ENCODE assay signal across 10 mouse cellular contexts in genomic region chr4:94900744-94901143, GRCm38 (mm10). TPM values are rescaled to one million over a fixed set of nuclear protein-coding genes. Genes with fewer than 3 reads are reported as not detected.
DNase-seq lines count a peak whose midpoint lies in the region; ATAC-seq and TF ChIP-seq lines count a peak whose summit lies in the region.
"Had no signal": no experiment of that assay in that cellular context is flagged by ENCODE, and none has a peak within 500 bp of the region (broad histone marks: within the 10 kb centered on the region; RNA-seq: fewer than 3 reads in every experiment).

No protein-coding gene starts in this region.

- no peak for DNase-seq in forebrain, postnatal 0 days
- peak; percentile 57 for DNase-seq in midbrain, embryonic 14.5 days
- no peak for DNase-seq in midbrain, embryonic 10.5 days (ENCODE audit: low spot score)
- DNase-seq in fibroblast of lung, adult 2 months (ENCODE audit: low read depth): peak; percentile 4
- DNase-seq in retina, embryonic 14.5 days (ENCODE audit: low spot score): peak; percentile 68
- DNase-seq in left cerebral cortex, adult 11 months (ENCODE audit: low spot score): no peak
- no peak for DNase-seq in midbrain, embryonic 11.5 days (ENCODE audit: low spot score, missing footprints)
- DNase-seq: spleen, adult 18-20 months had no signal

- H3K4me3 ChIP-seq in forebrain, postnatal 0 days (ENCODE audit: low read depth, low read length): no peak overlapping the region
- H3K4me3 ChIP-seq in forebrain, embryonic 13.5 days: no peak overlapping the region
- no peak overlapping the region for H3K4me3 ChIP-seq in midbrain, embryonic 14.5 days (replicated peaks; ENCODE audit: low read depth, low read length)
- H3K4me3 ChIP-seq in midbrain, embryonic 10.5 days: no peak overlapping the region
- H3K4me3 ChIP-seq in midbrain, embryonic 11.5 days (ENCODE audit: low read depth, low read length): no peak overlapping the region
- H3K4me3 ChIP-seq: heart, embryonic 15.5 days had no signal

- H3K27ac ChIP-seq in forebrain, postnatal 0 days (ENCODE audit: low read depth, low read length): no peak overlapping the region
- no peak overlapping the region for H3K27ac ChIP-seq in forebrain, embryonic 13.5 days
- no peak overlapping the region for H3K27ac ChIP-seq in midbrain, embryonic 14.5 days (replicated peaks; ENCODE audit: low read depth, low read length)
- no peak overlapping the region for H3K27ac ChIP-seq in midbrain, embryonic 10.5 days (replicated peaks)
- no peak overlapping the region for H3K27ac ChIP-seq in midbrain, embryonic 11.5 days (ENCODE audit: low read depth, low read length)
- H3K27ac ChIP-seq: heart, embryonic 15.5 days had no signal

- 30% methylated on average over 2 of the region's 2 CpGs for WGBS in forebrain, postnatal 0 days
- WGBS in forebrain, embryonic 13.5 days: 38% methylated on average over 2 of the region's 2 CpGs
- WGBS in midbrain, embryonic 14.5 days: 30% methylated on average over 2 of the region's 2 CpGs
- 36% methylated on average over 2 of the region's 2 CpGs for WGBS in midbrain, embryonic 10.5 days
- 34% methylated on average over 2 of the region's 2 CpGs for WGBS in midbrain, embryonic 11.5 days

- H3K27me3 ChIP-seq in forebrain, postnatal 0 days (ENCODE audit: insufficient read depth, low read length): no peaks in the 10 kb centered on the region
- no peaks in the 10 kb centered on the region for H3K27me3 ChIP-seq in forebrain, embryonic 13.5 days
- no peaks in the 10 kb centered on the region for H3K27me3 ChIP-seq in midbrain, embryonic 14.5 days (ENCODE audit: control insufficient read depth, insufficient read depth, low read length)
- H3K27me3 ChIP-seq in midbrain, embryonic 10.5 days (ENCODE audit: low read depth, poor library complexity, severe bottlenecking): no peaks in the 10 kb centered on the region
- H3K27me3 ChIP-seq in midbrain, embryonic 11.5 days (ENCODE audit: control insufficient read depth, insufficient read depth, low read length): no peaks in the 10 kb centered on the region
- H3K27me3 ChIP-seq: heart, embryonic 15.5 days had no signal

- no peaks in the 10 kb centered on the region for H3K9me3 ChIP-seq in forebrain, postnatal 0 days (ENCODE audit: low read length)
- H3K9me3 ChIP-seq in forebrain, embryonic 13.5 days (replicated peaks): no peaks in the 10 kb centered on the region
- H3K9me3 ChIP-seq in midbrain, embryonic 14.5 days (ENCODE audit: control insufficient read depth, low read length): no peaks in the 10 kb centered on the region
- no peaks in the 10 kb centered on the region for H3K9me3 ChIP-seq in midbrain, embryonic 10.5 days (replicated peaks)
- H3K9me3 ChIP-seq in midbrain, embryonic 11.5 days (ENCODE audit: control insufficient read depth, low read length): no peaks in the 10 kb centered on the region
- H3K9me3 ChIP-seq: heart, embryonic 15.5 days had no signal

- peak; percentile 57 for TF ChIP-seq CTCF in forebrain, postnatal 0 days (IDR thresholded peaks at IDR 0.05; ENCODE audit: low read depth)

- no peaks in the 10 kb centered on the region for H3K36me3 ChIP-seq in forebrain, postnatal 0 days (ENCODE audit: insufficient read depth)
- H3K36me3 ChIP-seq in forebrain, embryonic 13.5 days (ENCODE audit: poor library complexity, severe bottlenecking): no peaks in the 10 kb centered on the region
- H3K36me3 ChIP-seq in midbrain, embryonic 14.5 days (ENCODE audit: control insufficient read depth, insufficient read depth, low read length): no peaks in the 10 kb centered on the region
- H3K36me3 ChIP-seq in midbrain, embryonic 10.5 days: no peaks in the 10 kb centered on the region
- H3K36me3 ChIP-seq in midbrain, embryonic 11.5 days (ENCODE audit: control insufficient read depth, insufficient read depth, low read length): no peaks in the 10 kb centered on the region
- H3K36me3 ChIP-seq: heart, embryonic 15.5 days had no signal

- H3K4me1 ChIP-seq in forebrain, postnatal 0 days (ENCODE audit: insufficient read depth): no peaks in the 10 kb centered on the region
- no peaks in the 10 kb centered on the region for H3K4me1 ChIP-seq in forebrain, embryonic 13.5 days
- H3K4me1 ChIP-seq in midbrain, embryonic 14.5 days (ENCODE audit: control insufficient read depth, insufficient read depth, low read length): no peaks in the 10 kb centered on the region
- no peaks in the 10 kb centered on the region for H3K4me1 ChIP-seq in midbrain, embryonic 10.5 days
- no peaks in the 10 kb centered on the region for H3K4me1 ChIP-seq in midbrain, embryonic 11.5 days (ENCODE audit: control insufficient read depth, insufficient read depth, low read length)
- H3K4me1 ChIP-seq: heart, embryonic 15.5 days had no signal

- no peak overlapping the region for H3K4me2 ChIP-seq in forebrain, postnatal 0 days (ENCODE audit: low read depth)
- H3K4me2 ChIP-seq in forebrain, embryonic 13.5 days: no peak overlapping the region
- no peak overlapping the region for H3K4me2 ChIP-seq in midbrain, embryonic 14.5 days (ENCODE audit: low read length)
- no peak overlapping the region for H3K4me2 ChIP-seq in midbrain, embryonic 11.5 days
- H3K4me2 ChIP-seq: heart, embryonic 15.5 days had no signal

- no peak overlapping the region for H3K9ac ChIP-seq in forebrain, postnatal 0 days
- H3K9ac ChIP-seq in forebrain, embryonic 13.5 days: no peak overlapping the region
- no peak overlapping the region for H3K9ac ChIP-seq in midbrain, embryonic 14.5 days (replicated peaks; ENCODE audit: low read length)
- no peak overlapping the region for H3K9ac ChIP-seq in midbrain, embryonic 11.5 days (ENCODE audit: low read length)
- H3K9ac ChIP-seq: heart, embryonic 15.5 days had no signal

- ATAC-seq in forebrain, postnatal 0 days: no peak
- ATAC-seq in forebrain, embryonic 13.5 days: no peak
- ATAC-seq in midbrain, embryonic 14.5 days (ENCODE audit: low FRiP score, low TSS enrichment): no peak
- no peak for ATAC-seq in midbrain, embryonic 11.5 days (ENCODE audit: low FRiP score)

RNA-seq across cellular contexts. Expression of gene Eqtn, which starts 27.9 kb away (rescaled TPM):
- total RNA-seq in forebrain, postnatal 0 days (2014; rRNA removed): 0.31 TPM in 1 of 2 replicates, not detected in the other
- not detected in 2 replicates for polyA plus RNA-seq in forebrain, postnatal 0 days (2015; fragmentation: Nextera tagmentation; extraction: Ambion mirVana)
- polyA plus RNA-seq in forebrain, embryonic 13.5 days (2015; fragmentation: Nextera tagmentation; extraction: Ambion mirVana): 0.23 TPM in 1 of 2 replicates, not detected in the other
- polyA plus RNA-seq in midbrain, embryonic 14.5 days (2014; fragmentation: Nextera tagmentation; extraction: Ambion mirVana): 0.19 and 0.20 TPM in 2 replicates
- 0.16 TPM in 1 of 2 replicates, not detected in the other for polyA plus RNA-seq in midbrain, embryonic 10.5 days (2016; fragmentation: Nextera tagmentation; extraction: Ambion mirVana)
- polyA plus RNA-seq in midbrain, embryonic 11.5 days (2014; fragmentation: Nextera tagmentation; extraction: Ambion mirVana): 0.15 TPM in 1 of 2 replicates, not detected in the other
- polyA plus RNA-seq: heart, embryonic 15.5 days had no signal

Comparison
In these comparisons a context has a peak if more than half of its experiments do, and no peak if none do; other contexts are left out.
1. DNase-seq: peak in midbrain, embryonic 14.5 days (single experiment), fibroblast of lung, adult 2 months (single experiment) and retina, embryonic 14.5 days (single experiment); none in forebrain, postnatal 0 days (single experiment), midbrain, embryonic 10.5 days (single experiment), left cerebral cortex, adult 11 months (single experiment) and midbrain, embryonic 11.5 days (single experiment).